Mouse (Mus musculus) ES-E14 (cell line): Measurements from ENCODE around the gene Rbfox1.

Experiments
- CHD2 ChIP-seq: IDR thresholded peaks from 2 replicates; pipeline ENCODE4 v1.6.1; 2014; ENCODE audit warnings: mild to moderate bottlenecking, low read depth, low read length, inconsistent platforms
- HCFC1 ChIP-seq: IDR thresholded peaks from 2 replicates; pipeline ENCODE4 v1.6.1; 2012; ENCODE audit warnings: low read length, inconsistent platforms, borderline replicate concordance; ENCODE audit not compliant: insufficient read depth
- ZC3H11A ChIP-seq: IDR thresholded peaks from 2 replicates; pipeline ENCODE4 v1.6.1; 2012; ENCODE audit warnings: low read depth, mild to moderate bottlenecking, inconsistent platforms, low read length, borderline replicate concordance
- ZNF384 ChIP-seq: IDR thresholded peaks from 2 replicates; pipeline ENCODE4 v1.6.1; 2012; ENCODE audit warnings: low read depth, low read length, inconsistent platforms

- TF ChIP-seq ZNF384 = no peak
- no peak for TF ChIP-seq ZC3H11A
- no peak for TF ChIP-seq HCFC1
- no peak for TF ChIP-seq CHD2
These were observed 1260.3 kb downstream of the Rbfox1 start for GRCm38 (mm10) chr16:7145505-7145904.
